Mouse (Mus musculus): ENCODE results near the gene Zfp410. TPM values are rescaled to one million over a fixed set of nuclear protein-coding genes. Genes with fewer than 3 reads are reported as not detected.

Zfp410 gene
- 121 and 122 TPM in 2 replicates for polyA plus RNA-seq (2014; fragmentation: Nextera tagmentation; extraction: Ambion mirVana)

- Histone ChIP-seq H3K4me2 (peak within 1 kb of the TSS; percentile 74), H3K36me3 (ENCODE audit: control insufficient read depth, insufficient read depth, low read length) (no peaks in the 10 kb centered on the region), H3K27me3 (ENCODE audit: control insufficient read depth, insufficient read depth, low read length) (no peaks in the 10 kb centered on the region), H3K27ac (ENCODE audit: low read depth, low read length) (peak within 1 kb of the TSS; percentile 74), H3K9ac (ENCODE audit: low read length) (peak within 1 kb of the TSS; percentile 92), H3K4me3 (ENCODE audit: low read depth, low read length) (peak within 1 kb of the TSS; percentile 93), H3K4me1 (ENCODE audit: control insufficient read depth, insufficient read depth, low read length) (peaks cover 11% of the 10 kb centered on the region), H3K9me3 (ENCODE audit: control insufficient read depth, low read length) (no peaks in the 10 kb centered on the region)
- ATAC-seq (ENCODE audit: low FRiP score) (peak; percentile 96), DNase-seq (ENCODE audit: low spot score, missing footprints) (peak; percentile 99)
- under 1% methylated on average over 75 of the region's 77 CpGs for WGBS
Observed at GRCm38 (mm10) chr12:84316721-84317621, at the start of gene Zfp410. Gene Zfp410 (plus strand): TSS chr12:84316852.

GRCm38 (mm10) chr12:84267264-84267663 lies 49.4 kb upstream of the Zfp410 start:
- DNase-seq (ENCODE audit: low spot score, missing footprints): no peak

GRCm38 (mm10) chr12:84273366-84273765 lies 43.3 kb upstream of the Zfp410 start:
- Histone ChIP-seq H3K27me3 (ENCODE audit: control insufficient read depth, insufficient read depth, low read length) (no peaks in the 10 kb centered on the region), H3K9ac (ENCODE audit: low read length) (no peak overlapping the region), H3K36me3 (ENCODE audit: control insufficient read depth, insufficient read depth, low read length) (no peaks in the 10 kb centered on the region), H3K9me3 (ENCODE audit: control insufficient read depth, low read length) (no peaks in the 10 kb centered on the region), H3K4me1 (ENCODE audit: control insufficient read depth, insufficient read depth, low read length) (peaks cover 7% of the 10 kb centered on the region), H3K4me3 (ENCODE audit: low read depth, low read length) (no peak overlapping the region), H3K27ac (ENCODE audit: low read depth, low read length) (no peak overlapping the region), H3K4me2 (no peak overlapping the region)
- 83% methylated on average over 5 of the region's 5 CpGs for WGBS
- no peak for DNase-seq (ENCODE audit: low spot score, missing footprints)
- ATAC-seq (ENCODE audit: low FRiP score): no peak

More at GRCm38 (mm10) chr12:84267264-84267663, 49.4 kb upstream of the Zfp410 start:
- ATAC-seq (ENCODE audit: low FRiP score): no peak
- H3K9ac ChIP-seq (ENCODE audit: low read length): no peak overlapping the region
- H3K27me3 ChIP-seq (ENCODE audit: control insufficient read depth, insufficient read depth, low read length): no peaks in the 10 kb centered on the region
- 63% methylated on average over 2 of the region's 2 CpGs for WGBS
- H3K9me3 ChIP-seq (ENCODE audit: control insufficient read depth, low read length): no peaks in the 10 kb centered on the region
- no peak overlapping the region for H3K4me3 ChIP-seq (ENCODE audit: low read depth, low read length)
- H3K36me3 ChIP-seq (ENCODE audit: control insufficient read depth, insufficient read depth, low read length): no peaks in the 10 kb centered on the region
- no peak overlapping the region for H3K4me2 ChIP-seq
- H3K27ac ChIP-seq (ENCODE audit: low read depth, low read length): no peak overlapping the region
- H3K4me1 ChIP-seq (ENCODE audit: control insufficient read depth, insufficient read depth, low read length): no peaks in the 10 kb centered on the region

- 93% methylated on average over 9 of the region's 9 CpGs for WGBS
- DNase-seq (ENCODE audit: low spot score, missing footprints): no peak
- H3K9me3 ChIP-seq (ENCODE audit: control insufficient read depth, low read length): no peaks in the 10 kb centered on the region
- peaks cover 7% of the 10 kb centered on the region for H3K4me1 ChIP-seq (ENCODE audit: control insufficient read depth, insufficient read depth, low read length)
- no peak overlapping the region for H3K4me2 ChIP-seq
- no peaks in the 10 kb centered on the region for H3K36me3 ChIP-seq (ENCODE audit: control insufficient read depth, insufficient read depth, low read length)
- no peaks in the 10 kb centered on the region for H3K27me3 ChIP-seq (ENCODE audit: control insufficient read depth, insufficient read depth, low read length)
- H3K9ac ChIP-seq (ENCODE audit: low read length): no peak overlapping the region
- H3K27ac ChIP-seq (ENCODE audit: low read depth, low read length): no peak overlapping the region
- no peak overlapping the region for H3K4me3 ChIP-seq (ENCODE audit: low read depth, low read length)
- ATAC-seq (ENCODE audit: low FRiP score): no peak
Observed at GRCm38 (mm10) chr12:84275288-84275687, 41.4 kb upstream of the Zfp410 start.

GRCm38 (mm10) chr12:84276288-84276687 lies 40.4 kb upstream of the Zfp410 start:
- no peak overlapping the region for H3K27ac ChIP-seq (ENCODE audit: low read depth, low read length)
- H3K4me1 ChIP-seq (ENCODE audit: control insufficient read depth, insufficient read depth, low read length): peaks cover 7% of the 10 kb centered on the region
- no peak overlapping the region for H3K4me2 ChIP-seq
- no peak for ATAC-seq (ENCODE audit: low FRiP score)
- no peaks in the 10 kb centered on the region for H3K36me3 ChIP-seq (ENCODE audit: control insufficient read depth, insufficient read depth, low read length)
- H3K4me3 ChIP-seq (ENCODE audit: low read depth, low read length): no peak overlapping the region
- no peaks in the 10 kb centered on the region for H3K9me3 ChIP-seq (ENCODE audit: control insufficient read depth, low read length)
- no peak overlapping the region for H3K9ac ChIP-seq (ENCODE audit: low read length)
- 80% methylated on average over 2 of the region's 2 CpGs for WGBS
- no peak for DNase-seq (ENCODE audit: low spot score, missing footprints)
- no peaks in the 10 kb centered on the region for H3K27me3 ChIP-seq (ENCODE audit: control insufficient read depth, insufficient read depth, low read length)

- H3K9me3 ChIP-seq (ENCODE audit: control insufficient read depth, low read length): no peaks in the 10 kb centered on the region
- no peak overlapping the region for H3K9ac ChIP-seq (ENCODE audit: low read length)
- no peak overlapping the region for H3K4me3 ChIP-seq (ENCODE audit: low read depth, low read length)
- H3K4me1 ChIP-seq (ENCODE audit: control insufficient read depth, insufficient read depth, low read length): peaks cover 7% of the 10 kb centered on the region
- DNase-seq (ENCODE audit: low spot score, missing footprints): no peak
- ATAC-seq (ENCODE audit: low FRiP score): no peak
- no peaks in the 10 kb centered on the region for H3K27me3 ChIP-seq (ENCODE audit: control insufficient read depth, insufficient read depth, low read length)
- 82% methylated on average over 4 of the region's 4 CpGs for WGBS
- H3K4me2 ChIP-seq: no peak overlapping the region
- no peaks in the 10 kb centered on the region for H3K36me3 ChIP-seq (ENCODE audit: control insufficient read depth, insufficient read depth, low read length)
- H3K27ac ChIP-seq (ENCODE audit: low read depth, low read length): no peak overlapping the region
Observed at GRCm38 (mm10) chr12:84276799-84277198, 39.9 kb upstream of the Zfp410 start.

GRCm38 (mm10) chr12:84277832-84278231 lies 38.8 kb upstream of the Zfp410 start:
- H3K4me1 ChIP-seq (ENCODE audit: control insufficient read depth, insufficient read depth, low read length): peaks cover 7% of the 10 kb centered on the region
- no peak overlapping the region for H3K4me2 ChIP-seq
- H3K27ac ChIP-seq (ENCODE audit: low read depth, low read length): no peak overlapping the region
- H3K36me3 ChIP-seq (ENCODE audit: control insufficient read depth, insufficient read depth, low read length): no peaks in the 10 kb centered on the region
- no peak overlapping the region for H3K4me3 ChIP-seq (ENCODE audit: low read depth, low read length)
- no peak overlapping the region for H3K9ac ChIP-seq (ENCODE audit: low read length)
- no peak for DNase-seq (ENCODE audit: low spot score, missing footprints)
- 43% methylated on average over 3 of the region's 3 CpGs for WGBS
- peak; percentile 59; the same call in 1 of the 2 replicates for ATAC-seq (ENCODE audit: low FRiP score)
- H3K27me3 ChIP-seq (ENCODE audit: control insufficient read depth, insufficient read depth, low read length): no peaks in the 10 kb centered on the region
- no peaks in the 10 kb centered on the region for H3K9me3 ChIP-seq (ENCODE audit: control insufficient read depth, low read length)

GRCm38 (mm10) chr12:84278901-84279300 lies 37.8 kb upstream of the Zfp410 start:
- no peak overlapping the region for H3K27ac ChIP-seq (ENCODE audit: low read depth, low read length)
- no peaks in the 10 kb centered on the region for H3K9me3 ChIP-seq (ENCODE audit: control insufficient read depth, low read length)
- no peaks in the 10 kb centered on the region for H3K27me3 ChIP-seq (ENCODE audit: control insufficient read depth, insufficient read depth, low read length)
- H3K36me3 ChIP-seq (ENCODE audit: control insufficient read depth, insufficient read depth, low read length): no peaks in the 10 kb centered on the region
- peaks cover 7% of the 10 kb centered on the region for H3K4me1 ChIP-seq (ENCODE audit: control insufficient read depth, insufficient read depth, low read length)
- no peak for ATAC-seq (ENCODE audit: low FRiP score)
- H3K4me3 ChIP-seq (ENCODE audit: low read depth, low read length): no peak overlapping the region
- no peak overlapping the region for H3K9ac ChIP-seq (ENCODE audit: low read length)
- no peak for DNase-seq (ENCODE audit: low spot score, missing footprints)
- no peak overlapping the region for H3K4me2 ChIP-seq
- WGBS: 88% methylated on average over 7 of the region's 7 CpGs

GRCm38 (mm10) chr12:84284391-84284790 lies 32.3 kb upstream of the Zfp410 start:
- H3K4me3 ChIP-seq (ENCODE audit: low read depth, low read length): no peak overlapping the region
- ATAC-seq (ENCODE audit: low FRiP score): no peak
- peak overlapping the region; percentile 66 for H3K4me2 ChIP-seq

More at GRCm38 (mm10) chr12:84284391-84284790, 32.3 kb upstream of the Zfp410 start:
- 78% methylated on average over 14 of the region's 14 CpGs for WGBS
- H3K27ac ChIP-seq (ENCODE audit: low read depth, low read length): no peak overlapping the region
- H3K27me3 ChIP-seq (ENCODE audit: control insufficient read depth, insufficient read depth, low read length): no peaks in the 10 kb centered on the region
- peak; percentile 86 for DNase-seq (ENCODE audit: low spot score, missing footprints)
- peak overlapping the region; percentile 74; the same call in 1 of the 2 replicates for H3K9ac ChIP-seq (ENCODE audit: low read length)
- H3K36me3 ChIP-seq (ENCODE audit: control insufficient read depth, insufficient read depth, low read length): no peaks in the 10 kb centered on the region
- peaks cover 9% of the 10 kb centered on the region for H3K4me1 ChIP-seq (ENCODE audit: control insufficient read depth, insufficient read depth, low read length)
- no peaks in the 10 kb centered on the region for H3K9me3 ChIP-seq (ENCODE audit: control insufficient read depth, low read length)
